Mouse (Mus musculus): ENCODE data around the gene Shpk. TPM values are rescaled to one million over a fixed set of nuclear protein-coding genes. Genes with fewer than 3 reads are reported as not detected.

Gene Shpk
- polyA plus RNA-seq, 1 experiment from 2014 or later = 3.4 TPM

GRCm38 (mm10) chr11:73168071-73168470 lies 31.2 kb upstream of the Shpk start:
- no peak overlapping the region for H3K27ac ChIP-seq (replicated peaks)
- peaks cover 4% of the 10 kb centered on the region for H3K4me1 ChIP-seq (replicated peaks; ENCODE audit: control insufficient read depth, insufficient read depth)
- no peak for DNase-seq (ENCODE audit: low spot score)
- H3K4me2 ChIP-seq (replicated peaks; ENCODE audit: low read depth) = no peak overlapping the region
- H3K9me3 ChIP-seq (ENCODE audit: control insufficient read depth, low read length) = no peaks in the 10 kb centered on the region
- H3K9ac ChIP-seq (ENCODE audit: low read length) = no peak overlapping the region
- TF ChIP-seq CTCF (IDR thresholded peaks at IDR 0.05; ENCODE audit: low read depth) (no peak), EP300 (optimal IDR thresholded peaks at IDR 0.05) (no peak)
- H3K27me3 ChIP-seq (ENCODE audit: control insufficient read depth, insufficient read depth, low read length) = no peaks in the 10 kb centered on the region
- no peak for ATAC-seq (ENCODE audit: low FRiP score, low TSS enrichment)
- WGBS = 84% methylated on average over 8 of the region's 8 CpGs
- H3K36me3 ChIP-seq (ENCODE audit: control insufficient read depth, insufficient read depth, low read length) = no peaks in the 10 kb centered on the region
- H3K4me3 ChIP-seq (ENCODE audit: low read depth, low read length) = no peak overlapping the region

- no peak overlapping the region for H3K4me2 ChIP-seq (replicated peaks; ENCODE audit: low read depth)
- H3K27me3 ChIP-seq (ENCODE audit: control insufficient read depth, insufficient read depth, low read length) = no peaks in the 10 kb centered on the region
- ATAC-seq (ENCODE audit: low FRiP score, low TSS enrichment) (no peak), DNase-seq (ENCODE audit: low spot score) (no peak)
- 77% methylated on average over 6 of the region's 6 CpGs for WGBS
- no peaks in the 10 kb centered on the region for H3K9me3 ChIP-seq (ENCODE audit: control insufficient read depth, low read length)
- no peak overlapping the region for H3K27ac ChIP-seq (replicated peaks)
- H3K36me3 ChIP-seq (ENCODE audit: control insufficient read depth, insufficient read depth, low read length) = no peaks in the 10 kb centered on the region
- H3K4me1 ChIP-seq (replicated peaks; ENCODE audit: control insufficient read depth, insufficient read depth) = peaks cover 4% of the 10 kb centered on the region
- no peak overlapping the region for H3K9ac ChIP-seq (ENCODE audit: low read length)
- H3K4me3 ChIP-seq (ENCODE audit: low read depth, low read length) = no peak overlapping the region
- no peak for TF ChIP-seq CTCF (IDR thresholded peaks at IDR 0.05; ENCODE audit: low read depth)
- TF ChIP-seq EP300 (optimal IDR thresholded peaks at IDR 0.05) = no peak
These were observed 30.7 kb upstream of the Shpk start for GRCm38 (mm10) chr11:73168576-73168975.

GRCm38 (mm10) chr11:73169231-73169630 lies 30.0 kb upstream of the Shpk start:
- Histone ChIP-seq H3K27me3 (ENCODE audit: control insufficient read depth, insufficient read depth, low read length) (no peaks in the 10 kb centered on the region), H3K9me3 (ENCODE audit: control insufficient read depth, low read length) (no peaks in the 10 kb centered on the region), H3K36me3 (ENCODE audit: control insufficient read depth, insufficient read depth, low read length) (no peaks in the 10 kb centered on the region), H3K27ac (replicated peaks) (no peak overlapping the region), H3K4me2 (replicated peaks; ENCODE audit: low read depth) (no peak overlapping the region), H3K4me1 (replicated peaks; ENCODE audit: control insufficient read depth, insufficient read depth) (peaks cover 4% of the 10 kb centered on the region), H3K9ac (ENCODE audit: low read length) (no peak overlapping the region), H3K4me3 (ENCODE audit: low read depth, low read length) (no peak overlapping the region)
- ATAC-seq (ENCODE audit: low FRiP score, low TSS enrichment) (peak; percentile 23; the same call in 1 of the 2 replicates), DNase-seq (ENCODE audit: low spot score) (peak; percentile 67)
- WGBS = 41% methylated on average over 4 of the region's 4 CpGs
- TF ChIP-seq CTCF (IDR thresholded peaks at IDR 0.05; ENCODE audit: low read depth) (peak; percentile 81), EP300 (optimal IDR thresholded peaks at IDR 0.05) (no peak)

GRCm38 (mm10) chr11:73172186-73172585 lies 27.1 kb upstream of the Shpk start:
- WGBS = 21% methylated on average over 5 of the region's 5 CpGs

GRCm38 (mm10) chr11:73175612-73176011 lies 23.6 kb upstream of the Shpk start:
- 0 out of 2 replicates have a peak, but pooled peaks cover 2% of the 10 kb centered on the region for H3K36me3 ChIP-seq (ENCODE audit: control insufficient read depth, insufficient read depth, low read length)
- peak overlapping the region; percentile 94 for H3K9ac ChIP-seq (ENCODE audit: low read length)
- H3K27me3 ChIP-seq (ENCODE audit: control insufficient read depth, insufficient read depth, low read length) = no peaks in the 10 kb centered on the region
- 0 out of 2 replicates have a peak overlapping the region, but pooled peaks have one; percentile 56 for H3K27ac ChIP-seq (replicated peaks)
- peak overlapping the region; percentile 93 for H3K4me3 ChIP-seq (ENCODE audit: low read depth, low read length)
- ATAC-seq (ENCODE audit: low FRiP score, low TSS enrichment) (no peak), DNase-seq (ENCODE audit: low spot score) (peak; percentile 79)
- TF ChIP-seq CTCF (IDR thresholded peaks at IDR 0.05; ENCODE audit: low read depth) (no peak), EP300 (optimal IDR thresholded peaks at IDR 0.05) (no peak)
- 25% methylated on average over 8 of the region's 8 CpGs for WGBS
- H3K4me2 ChIP-seq (replicated peaks; ENCODE audit: low read depth) = peak overlapping the region; percentile 85
- H3K9me3 ChIP-seq (ENCODE audit: control insufficient read depth, low read length) = no peaks in the 10 kb centered on the region
- H3K4me1 ChIP-seq (replicated peaks; ENCODE audit: control insufficient read depth, insufficient read depth) = peaks cover 7% of the 10 kb centered on the region

More at GRCm38 (mm10) chr11:73172186-73172585, 27.1 kb upstream of the Shpk start:
- Histone ChIP-seq H3K27ac (replicated peaks) (peak overlapping the region; percentile 77), H3K4me3 (ENCODE audit: low read depth, low read length) (no peak overlapping the region), H3K27me3 (ENCODE audit: control insufficient read depth, insufficient read depth, low read length) (no peaks in the 10 kb centered on the region), H3K36me3 (ENCODE audit: control insufficient read depth, insufficient read depth, low read length) (no peaks in the 10 kb centered on the region), H3K9me3 (ENCODE audit: control insufficient read depth, low read length) (no peaks in the 10 kb centered on the region), H3K4me1 (replicated peaks; ENCODE audit: control insufficient read depth, insufficient read depth) (peaks cover 7% of the 10 kb centered on the region), H3K9ac (ENCODE audit: low read length) (peak overlapping the region; percentile 23; the same call in 1 of the 2 replicates), H3K4me2 (replicated peaks; ENCODE audit: low read depth) (peak overlapping the region; percentile 11; the same call in 1 of the 2 replicates)
- no peak for TF ChIP-seq EP300 (optimal IDR thresholded peaks at IDR 0.05)
- no peak for TF ChIP-seq CTCF (IDR thresholded peaks at IDR 0.05; ENCODE audit: low read depth)
- DNase-seq (ENCODE audit: low spot score) (peak; percentile 80), ATAC-seq (ENCODE audit: low FRiP score, low TSS enrichment) (no peak)

GRCm38 (mm10) chr11:73176186-73176585 lies 23.1 kb upstream of the Shpk start:
- Histone ChIP-seq H3K4me2 (replicated peaks; ENCODE audit: low read depth) (peak overlapping the region; percentile 85), H3K4me1 (replicated peaks; ENCODE audit: control insufficient read depth, insufficient read depth) (peaks cover 7% of the 10 kb centered on the region), H3K36me3 (ENCODE audit: control insufficient read depth, insufficient read depth, low read length) (0 out of 2 replicates have a peak, but pooled peaks cover 2% of the 10 kb centered on the region), H3K27ac (replicated peaks) (peak overlapping the region; percentile 90), H3K9me3 (ENCODE audit: control insufficient read depth, low read length) (no peaks in the 10 kb centered on the region), H3K4me3 (ENCODE audit: low read depth, low read length) (peak overlapping the region; percentile 93), H3K9ac (ENCODE audit: low read length) (peak overlapping the region; percentile 94), H3K27me3 (ENCODE audit: control insufficient read depth, insufficient read depth, low read length) (no peaks in the 10 kb centered on the region)
- no peak for ATAC-seq (ENCODE audit: low FRiP score, low TSS enrichment)
- no peak for DNase-seq (ENCODE audit: low spot score)
- 1% methylated on average over 15 of the region's 15 CpGs for WGBS
- no peak for TF ChIP-seq CTCF (IDR thresholded peaks at IDR 0.05; ENCODE audit: low read depth)
- TF ChIP-seq EP300 (optimal IDR thresholded peaks at IDR 0.05) = no peak
